Mouse (Mus musculus) kidney, adult 11 months (tissue): ENCODE measurements around the gene Capn9.

Source experiments
- DNase-seq: peaks from one replicate; pipeline ENCODE4 v3.0.0; 2022

The Capn9 gene

GRCm38 (mm10) chr8:124643540-124644339 is 67.8 kb downstream of the Capn9 start:
- peak; percentile 61 for DNase-seq

- DNase-seq: no peak
Observed at GRCm38 (mm10) chr8:124648311-124648710, 72.4 kb downstream of the Capn9 start.

- DNase-seq: peak; percentile 85
Observed at GRCm38 (mm10) chr8:124651776-124652175, 75.9 kb downstream of the Capn9 start.

DNA sequence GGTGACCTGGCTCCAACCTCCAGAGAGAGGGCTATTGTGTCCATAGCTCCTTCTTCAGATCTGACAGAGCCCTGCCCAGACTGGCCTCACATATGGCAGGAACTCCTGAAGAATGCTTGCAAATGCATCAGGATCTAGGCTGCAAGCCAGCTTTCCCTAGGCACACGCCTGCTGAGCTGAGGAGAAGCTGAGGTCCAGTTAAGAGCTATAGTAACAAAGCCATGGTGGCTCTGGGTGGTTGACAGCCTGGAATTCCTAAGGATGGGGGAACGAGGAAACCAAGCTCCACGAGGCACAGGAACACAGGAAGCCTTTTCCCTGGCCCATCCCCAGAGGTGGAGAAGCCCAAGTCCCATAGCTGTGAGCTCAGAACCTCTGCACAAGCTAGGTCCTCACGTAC is 76.6 kb downstream of the Capn9 start:
- no peak for DNase-seq

DNA sequence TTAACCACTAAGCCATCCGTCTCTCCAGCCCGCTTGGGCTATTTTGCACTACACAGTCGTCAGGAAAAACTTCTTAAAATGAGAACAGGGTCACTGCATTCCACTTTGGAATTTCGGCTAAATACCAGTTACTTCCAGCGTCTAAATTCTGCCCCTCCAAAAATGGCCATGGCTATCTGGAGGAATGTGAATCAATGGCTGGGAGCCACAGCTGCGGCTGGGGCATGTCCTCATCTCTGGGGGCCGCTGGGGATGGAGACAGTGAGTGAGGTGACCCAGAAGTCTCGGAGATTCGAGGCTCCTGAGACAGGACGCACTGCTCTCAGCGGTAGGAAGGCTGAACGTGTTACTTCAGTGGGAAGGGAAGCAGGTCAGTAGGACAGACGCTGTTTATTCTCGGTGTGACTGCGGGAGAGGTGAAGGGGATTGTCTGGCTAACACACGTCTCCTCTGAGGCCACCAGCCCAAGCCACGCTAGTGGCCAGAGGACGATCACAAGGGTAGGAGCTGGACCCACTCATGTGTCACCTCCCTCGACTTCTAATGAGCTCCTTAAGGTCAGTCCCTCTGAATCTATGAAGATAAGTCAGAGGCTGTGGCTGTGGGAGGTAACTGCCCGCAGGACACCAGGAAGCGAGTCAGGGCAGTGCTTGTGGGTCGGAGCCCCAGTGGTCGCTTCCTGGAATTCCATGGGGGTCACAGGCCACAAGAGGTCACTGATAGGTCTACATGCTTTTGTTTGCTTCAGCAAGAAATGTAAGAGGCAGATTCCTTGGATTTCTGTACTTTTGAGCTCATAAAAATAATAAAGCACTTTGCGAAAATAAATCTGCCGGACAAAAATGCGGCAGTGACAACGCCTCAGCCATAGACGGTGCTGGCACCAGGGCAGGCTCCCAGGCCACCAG is 77.9 kb downstream of the Capn9 start:
- no peak for DNase-seq

- DNase-seq: no peak
Observed at GRCm38 (mm10) chr8:124657961-124658360, 82.0 kb downstream of the Capn9 start.

- peak; percentile 44 for DNase-seq
Observed at GRCm38 (mm10) chr8:124658415-124658814, 82.5 kb downstream of the Capn9 start.

GRCm38 (mm10) chr8:124661781-124662180 is 85.9 kb downstream of the Capn9 start:
- DNase-seq: no peak

DNA sequence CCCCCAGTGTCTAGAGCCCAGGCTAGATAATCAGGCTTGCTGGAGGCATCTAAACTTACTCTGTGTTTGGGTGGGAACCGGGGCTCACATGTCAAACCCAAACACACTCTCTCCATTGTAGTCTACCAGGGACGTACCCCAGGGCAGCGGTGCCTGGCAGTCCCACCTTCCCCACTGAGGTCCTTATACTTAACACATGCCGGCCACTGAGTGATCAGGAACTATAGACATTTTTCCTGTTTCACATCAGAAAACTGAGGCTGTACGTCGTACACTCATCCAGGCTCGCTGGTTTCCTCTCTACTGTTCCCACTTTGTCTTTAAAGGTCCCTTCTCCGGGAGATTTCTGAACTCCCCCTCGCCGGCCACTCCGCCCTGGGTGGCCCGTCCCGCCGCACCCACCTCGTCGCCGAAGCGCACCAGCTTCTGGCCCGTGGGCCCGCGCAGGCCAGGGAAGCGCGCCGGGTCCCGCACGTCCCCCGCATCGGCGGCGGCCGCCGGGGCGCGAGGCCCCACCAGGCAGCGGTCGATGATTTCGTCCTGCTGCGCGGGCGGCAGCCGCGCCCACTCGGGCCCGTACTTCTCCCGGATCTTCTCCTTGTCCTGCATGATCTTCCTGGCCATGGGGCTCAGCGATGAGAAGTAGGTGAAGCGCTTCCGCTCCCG is 86.7 kb downstream of the Capn9 start:
- DNase-seq: no peak

DNA sequence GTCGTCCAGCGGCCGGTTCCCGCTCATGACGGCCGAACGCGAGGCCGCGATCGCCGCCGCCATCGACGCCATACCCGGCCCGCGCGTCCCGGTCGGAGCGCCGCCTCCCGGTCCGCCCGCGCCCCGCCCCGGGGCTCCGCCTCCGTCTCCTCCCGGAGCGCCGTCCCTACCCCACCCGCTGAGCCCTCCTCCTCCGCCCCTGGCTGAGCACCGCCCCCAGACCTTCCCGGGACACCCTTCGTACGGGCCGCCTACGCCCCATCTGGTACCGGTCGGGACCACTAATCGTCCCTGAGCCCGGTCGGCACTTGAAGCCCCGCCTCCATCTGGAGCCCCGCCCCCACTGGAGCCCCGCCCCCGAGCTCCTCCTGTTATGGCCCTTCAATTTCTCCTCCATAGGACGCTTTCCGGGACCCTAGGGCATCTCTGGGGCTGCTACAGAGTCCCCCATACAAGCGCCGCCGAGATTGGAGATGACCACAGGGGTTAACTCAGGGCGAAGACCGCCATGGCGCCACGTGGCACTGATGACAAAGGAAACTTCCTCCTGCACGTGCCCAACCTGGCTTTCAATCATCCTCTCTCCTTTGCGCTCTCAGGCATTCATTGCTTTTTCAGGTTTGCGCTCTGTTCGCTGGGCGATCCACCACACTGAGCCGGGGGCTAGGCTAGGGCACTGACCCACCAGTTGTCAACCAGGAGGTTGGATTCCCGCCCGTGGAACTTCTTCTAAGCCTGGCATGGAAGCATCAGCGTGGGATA is 87.4 kb downstream of the Capn9 start, which contains the start of gene 2310022B05Rik:
Gene 2310022B05Rik, minus strand, starts transcription at position 258 of the 762 bp plus-strand sequence.
- peak; percentile 89 for DNase-seq

DNA sequence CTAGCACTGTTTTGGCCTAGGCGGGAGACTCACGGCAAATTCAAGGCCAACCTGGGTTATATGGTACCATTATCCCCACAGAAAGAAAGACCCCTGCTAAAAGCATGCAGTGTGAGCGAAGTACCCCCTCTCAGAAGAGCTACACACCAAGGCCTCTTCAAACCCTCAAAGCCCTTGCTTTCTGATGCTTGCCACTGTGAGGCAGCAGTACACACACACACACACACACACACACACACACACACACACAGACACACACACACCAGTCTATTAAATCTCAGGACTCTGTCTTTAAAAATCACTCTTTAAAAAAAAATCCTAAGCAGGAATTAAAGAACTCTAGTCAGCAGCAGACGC is 87.9 kb downstream of the Capn9 start:
- no peak for DNase-seq

GRCm38 (mm10) chr8:124664414-124664813 is 88.5 kb downstream of the Capn9 start:
- DNase-seq: no peak
